Mouse (Mus musculus): ENCODE results near the gene Oas2. TPM values are rescaled to one million over a fixed set of nuclear protein-coding genes. Genes with fewer than 3 reads are reported as not detected.

Oas2 gene
- polyA plus RNA-seq, 1 experiment = 22.4 TPM

GRCm38 (mm10) chr5:120696865-120697264 is 52.8 kb downstream of the Oas2 start:
- no peaks in the 10 kb centered on the region for H3K36me3 ChIP-seq (ENCODE audit: control insufficient read depth, insufficient read depth, low read length)
- H3K4me1 ChIP-seq (replicated peaks; ENCODE audit: control insufficient read depth, insufficient read depth, low read length) = peaks cover 16% of the 10 kb centered on the region
- H3K27me3 ChIP-seq (ENCODE audit: control insufficient read depth, insufficient read depth, low read length) = peaks cover 7% of the 10 kb centered on the region
- no peak overlapping the region for H3K4me3 ChIP-seq (ENCODE audit: control insufficient read depth, insufficient read depth, low read length)
- no peak for DNase-seq
- H3K27ac ChIP-seq (ENCODE audit: control insufficient read depth, insufficient read depth, low read length) = no peak overlapping the region
- 30% methylated on average over 4 of the region's 4 CpGs for WGBS
- TF ChIP-seq CTCF (IDR thresholded peaks at IDR 0.05; ENCODE audit: borderline replicate concordance, control insufficient read depth, extremely low read depth, insufficient read depth, low read length, poor library complexity) (no peak), POLR2A (IDR thresholded peaks at IDR 0.05; ENCODE audit: control insufficient read depth, extremely low read depth, insufficient read depth, low read length, poor library complexity) (no peak)

- no peak for DNase-seq
- H3K4me3 ChIP-seq (ENCODE audit: control insufficient read depth, insufficient read depth, low read length) = no peak overlapping the region
- peaks cover 7% of the 10 kb centered on the region for H3K27me3 ChIP-seq (ENCODE audit: control insufficient read depth, insufficient read depth, low read length)
- peaks cover 16% of the 10 kb centered on the region for H3K4me1 ChIP-seq (replicated peaks; ENCODE audit: control insufficient read depth, insufficient read depth, low read length)
- H3K27ac ChIP-seq (ENCODE audit: control insufficient read depth, insufficient read depth, low read length) = no peak overlapping the region
- TF ChIP-seq POLR2A (IDR thresholded peaks at IDR 0.05; ENCODE audit: control insufficient read depth, extremely low read depth, insufficient read depth, low read length, poor library complexity) = no peak
- TF ChIP-seq CTCF (IDR thresholded peaks at IDR 0.05; ENCODE audit: borderline replicate concordance, control insufficient read depth, extremely low read depth, insufficient read depth, low read length, poor library complexity) = no peak
- WGBS = 77% methylated on average over 16 of the region's 16 CpGs
- H3K36me3 ChIP-seq (ENCODE audit: control insufficient read depth, insufficient read depth, low read length) = no peaks in the 10 kb centered on the region
Observed at GRCm38 (mm10) chr5:120696057-120696743, 53.5 kb downstream of the Oas2 start.

- Histone ChIP-seq H3K4me3 (ENCODE audit: control insufficient read depth, insufficient read depth, low read length) (peak overlapping the region; percentile 24), H3K36me3 (ENCODE audit: control insufficient read depth, insufficient read depth, low read length) (no peaks in the 10 kb centered on the region), H3K27me3 (ENCODE audit: control insufficient read depth, insufficient read depth, low read length) (peaks cover 7% of the 10 kb centered on the region), H3K27ac (ENCODE audit: control insufficient read depth, insufficient read depth, low read length) (no peak overlapping the region), H3K4me1 (replicated peaks; ENCODE audit: control insufficient read depth, insufficient read depth, low read length) (peaks cover 28% of the 10 kb centered on the region)
- TF ChIP-seq POLR2A (IDR thresholded peaks at IDR 0.05; ENCODE audit: control insufficient read depth, extremely low read depth, insufficient read depth, low read length, poor library complexity) (no peak), CTCF (IDR thresholded peaks at IDR 0.05; ENCODE audit: borderline replicate concordance, control insufficient read depth, extremely low read depth, insufficient read depth, low read length, poor library complexity) (no peak)
- 26% methylated on average over 41 of the region's 41 CpGs for WGBS
- DNase-seq = no peak
Observed at GRCm38 (mm10) chr5:120694695-120695074, 55.0 kb downstream of the Oas2 start.

GRCm38 (mm10) chr5:120693931-120694694 is 55.5 kb downstream of the Oas2 start:
- Histone ChIP-seq H3K36me3 (ENCODE audit: control insufficient read depth, insufficient read depth, low read length) (no peaks in the 10 kb centered on the region), H3K4me3 (ENCODE audit: control insufficient read depth, insufficient read depth, low read length) (peak overlapping the region; percentile 24), H3K27me3 (ENCODE audit: control insufficient read depth, insufficient read depth, low read length) (peaks cover 7% of the 10 kb centered on the region), H3K4me1 (replicated peaks; ENCODE audit: control insufficient read depth, insufficient read depth, low read length) (peaks cover 30% of the 10 kb centered on the region), H3K27ac (ENCODE audit: control insufficient read depth, insufficient read depth, low read length) (no peak overlapping the region)
- DNase-seq = no peak
- WGBS = 29% methylated on average over 38 of the region's 38 CpGs
- no peak for TF ChIP-seq POLR2A (IDR thresholded peaks at IDR 0.05; ENCODE audit: control insufficient read depth, extremely low read depth, insufficient read depth, low read length, poor library complexity)
- no peak for TF ChIP-seq CTCF (IDR thresholded peaks at IDR 0.05; ENCODE audit: borderline replicate concordance, control insufficient read depth, extremely low read depth, insufficient read depth, low read length, poor library complexity)

GRCm38 (mm10) chr5:120692034-120692433 is 57.6 kb downstream of the Oas2 start:
- Histone ChIP-seq H3K27ac (ENCODE audit: control insufficient read depth, insufficient read depth, low read length) (no peak overlapping the region), H3K27me3 (ENCODE audit: control insufficient read depth, insufficient read depth, low read length) (peaks cover 7% of the 10 kb centered on the region), H3K4me3 (ENCODE audit: control insufficient read depth, insufficient read depth, low read length) (no peak overlapping the region), H3K4me1 (replicated peaks; ENCODE audit: control insufficient read depth, insufficient read depth, low read length) (peaks cover 44% of the 10 kb centered on the region), H3K36me3 (ENCODE audit: control insufficient read depth, insufficient read depth, low read length) (no peaks in the 10 kb centered on the region)
- 94% methylated on average over 19 of the region's 19 CpGs for WGBS
- TF ChIP-seq CTCF (IDR thresholded peaks at IDR 0.05; ENCODE audit: borderline replicate concordance, control insufficient read depth, extremely low read depth, insufficient read depth, low read length, poor library complexity) = no peak
- no peak for TF ChIP-seq POLR2A (IDR thresholded peaks at IDR 0.05; ENCODE audit: control insufficient read depth, extremely low read depth, insufficient read depth, low read length, poor library complexity)
- DNase-seq = no peak

GRCm38 (mm10) chr5:120690417-120690816 is 59.2 kb downstream of the Oas2 start:
- WGBS = 82% methylated on average over 4 of the region's 4 CpGs
- peaks cover 55% of the 10 kb centered on the region for H3K4me1 ChIP-seq (replicated peaks; ENCODE audit: control insufficient read depth, insufficient read depth, low read length)
- no peaks in the 10 kb centered on the region for H3K36me3 ChIP-seq (ENCODE audit: control insufficient read depth, insufficient read depth, low read length)
- TF ChIP-seq POLR2A (IDR thresholded peaks at IDR 0.05; ENCODE audit: control insufficient read depth, extremely low read depth, insufficient read depth, low read length, poor library complexity) = no peak
- TF ChIP-seq CTCF (IDR thresholded peaks at IDR 0.05; ENCODE audit: borderline replicate concordance, control insufficient read depth, extremely low read depth, insufficient read depth, low read length, poor library complexity) = no peak
- peaks cover 7% of the 10 kb centered on the region for H3K27me3 ChIP-seq (ENCODE audit: control insufficient read depth, insufficient read depth, low read length)
- H3K4me3 ChIP-seq (ENCODE audit: control insufficient read depth, insufficient read depth, low read length) = no peak overlapping the region
- no peak overlapping the region for H3K27ac ChIP-seq (ENCODE audit: control insufficient read depth, insufficient read depth, low read length)
- DNase-seq = no peak
